Mouse (Mus musculus): ENCODE data around the gene Radil.

Radil gene

DNA sequence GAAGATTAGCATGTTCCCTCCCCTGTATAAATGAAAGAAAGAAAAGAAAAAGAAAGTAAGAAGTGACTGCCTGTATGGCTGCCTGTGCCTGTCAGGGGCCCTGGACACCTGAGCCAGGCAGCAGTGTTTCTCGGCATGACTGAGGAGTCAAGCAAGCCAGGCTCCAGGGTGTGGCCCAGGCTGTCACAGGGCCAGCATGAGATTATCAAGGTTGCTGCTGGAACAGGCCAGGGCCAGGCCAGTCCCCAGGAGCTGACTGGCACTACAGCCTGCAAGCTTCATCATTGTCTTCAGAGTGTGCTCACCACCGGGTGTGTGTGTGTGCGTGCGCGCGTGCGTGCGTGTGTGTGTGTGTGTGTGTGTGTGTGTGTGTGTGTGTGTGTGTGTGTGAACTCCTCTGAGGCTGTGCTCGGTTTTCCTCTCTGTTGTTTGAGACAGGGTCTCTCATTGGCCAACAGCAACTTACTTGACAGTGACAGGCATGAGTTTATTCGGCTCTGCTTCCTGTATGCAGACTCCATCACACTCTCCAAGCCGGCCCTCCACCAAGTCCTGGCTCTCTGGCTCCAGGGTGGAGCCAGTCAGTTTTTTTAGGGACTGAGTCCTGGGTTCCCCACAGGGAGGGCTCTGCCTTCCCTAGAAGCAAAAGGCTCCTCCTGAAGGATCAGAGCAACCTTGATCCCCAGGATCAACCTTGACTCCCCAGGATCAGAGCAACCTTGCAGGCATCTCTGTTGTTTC, 105.9 kb downstream of the Radil start:
- DNase-seq: no peak

- no peak for DNase-seq
Measured at GRCm38 (mm10) chr5:142443994-142444393, 106.9 kb downstream of the Radil start.

GRCm38 (mm10) chr5:142443514-142443913, 107.4 kb downstream of the Radil start:
- DNase-seq: no peak

DNA sequence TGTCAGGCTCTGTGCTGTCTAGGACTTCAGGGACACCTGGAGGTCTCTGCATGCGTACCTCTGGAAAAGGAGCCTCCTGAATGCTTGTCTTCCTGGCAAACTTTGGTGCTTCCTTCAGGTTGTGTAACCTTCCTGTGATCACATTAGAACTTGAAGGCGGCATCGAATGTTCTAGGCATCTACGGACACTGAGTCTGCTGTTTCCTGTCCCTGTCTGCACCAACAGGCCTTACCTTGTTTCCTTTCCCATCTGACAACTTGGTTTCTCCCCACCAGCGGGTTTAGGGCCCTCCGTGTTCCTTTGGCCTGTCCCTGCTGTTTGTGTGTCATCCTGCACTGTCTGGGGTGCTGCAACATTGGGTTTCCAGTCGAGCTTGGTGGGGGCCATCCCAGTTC, 108.9 kb downstream of the Radil start:
- DNase-seq: no peak

GRCm38 (mm10) chr5:142441332-142442044, 109.4 kb downstream of the Radil start:
- no peak for DNase-seq

- DNase-seq: peak; percentile 89
Measured at GRCm38 (mm10) chr5:142440451-142441147, 110.3 kb downstream of the Radil start.

- DNase-seq: no peak
Measured at GRCm38 (mm10) chr5:142439911-142440432, 110.9 kb downstream of the Radil start.

DNA sequence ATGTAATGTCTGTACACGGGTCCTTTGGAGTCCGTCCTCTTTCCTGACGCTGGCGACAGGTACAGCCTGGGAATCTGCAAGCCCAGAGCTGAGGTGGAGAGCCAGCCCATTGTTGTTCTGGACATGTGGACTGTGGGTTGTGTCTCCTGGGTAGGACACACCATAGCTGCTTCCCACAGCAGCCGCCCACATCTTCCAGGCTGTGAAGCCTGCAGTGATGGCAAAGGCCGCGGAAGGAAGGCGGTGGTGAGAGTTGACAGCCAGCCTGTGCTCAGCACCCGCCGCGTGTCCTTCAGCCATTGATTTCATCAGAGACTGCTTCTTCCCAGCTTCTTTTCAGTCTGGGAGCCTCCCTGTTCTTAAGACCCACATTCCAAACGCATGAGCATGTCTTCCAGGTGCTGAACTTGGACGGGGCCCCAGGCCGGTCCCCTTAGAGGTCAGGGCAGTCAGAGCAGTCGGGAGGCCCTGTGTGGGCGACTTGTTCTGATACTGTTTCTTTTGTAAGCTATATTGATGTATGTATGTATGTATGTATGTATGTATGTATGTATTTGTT, 112.4 kb downstream of the Radil start:
- DNase-seq: no peak

DNA sequence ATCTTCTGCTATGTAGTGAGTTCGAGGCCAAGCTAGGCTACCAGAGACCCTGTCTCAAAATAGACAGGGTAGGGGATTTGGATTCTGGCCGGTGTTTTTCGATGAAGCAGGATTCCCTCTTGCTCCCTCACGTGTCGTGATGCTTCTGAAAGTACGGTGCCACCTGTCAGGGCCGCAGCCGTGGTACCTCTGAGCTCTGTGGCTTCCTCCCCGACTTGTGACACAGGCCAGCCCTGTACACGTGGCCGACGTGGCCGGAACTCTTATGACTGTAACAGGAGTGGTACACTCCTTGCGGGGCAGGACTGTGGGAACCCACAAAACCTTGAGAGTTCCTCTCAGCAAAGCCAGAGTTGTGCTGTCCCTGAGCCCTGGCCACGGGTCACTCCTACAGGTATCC, 115.2 kb downstream of the Radil start:
- no peak for DNase-seq

Data from retina, postnatal 1 day (tissue).